Mouse (Mus musculus) embryonic facial prominence, embryonic 15.5 days (tissue): ENCODE data around the gene Cpvl. TPM values are rescaled to one million over a fixed set of nuclear protein-coding genes. Genes with fewer than 3 reads are reported as not detected.
A peak's percentile ranks its signal among the peaks of the same experiment; 100 is the strongest.

Experiments
- ATAC-seq: fragments of 200-750 bp; cut with Nextera tagmentation; 2 replicates; pipeline ENCODE4 v1.8.0; 2017; ENCODE audit warnings: low read depth, moderate TSS enrichment; ENCODE audit not compliant: insufficient number of reproducible peaks, low FRiP score, low TSS enrichment
- H3K27ac ChIP-seq: fragments of 300-500 bp; sonication (generic); replicated peaks from 2 replicates; pipeline ENCODE4 v1.5.1; 2015; ENCODE audit warnings: mild to moderate bottlenecking, inconsistent platforms
- H3K27me3 ChIP-seq: fragments of 300-500 bp; sonication (generic); 2 replicates; pipeline ENCODE4 v1.6.1; 2015; ENCODE audit warnings: inconsistent platforms
- H3K36me3 ChIP-seq: fragments of 300-500 bp; sonication (generic); 2 replicates; pipeline ENCODE4 v1.6.1; 2015; ENCODE audit warnings: mild to moderate bottlenecking, inconsistent platforms
- H3K4me1 ChIP-seq: fragments of 300-500 bp; sonication (generic); 2 replicates; pipeline ENCODE4 v1.6.1; 2015; ENCODE audit warnings: inconsistent platforms
- H3K4me2 ChIP-seq: fragments of 300-500 bp; sonication (generic); replicated peaks from 2 replicates; pipeline ENCODE4 v1.6.1; 2015; ENCODE audit warnings: mild to moderate bottlenecking, inconsistent platforms
- H3K4me3 ChIP-seq: fragments of 300-500 bp; sonication (generic); replicated peaks from 2 replicates; pipeline ENCODE4 v1.5.1; 2015; ENCODE audit warnings: mild to moderate bottlenecking, inconsistent platforms
- H3K9ac ChIP-seq: fragments of 300-500 bp; sonication (generic); 2 replicates; pipeline ENCODE4 v1.6.1; 2015; ENCODE audit warnings: inconsistent platforms
- H3K9me3 ChIP-seq: fragments of 300-500 bp; sonication (generic); replicated peaks from 2 replicates; pipeline ENCODE4 v1.6.1; 2016; ENCODE audit warnings: inconsistent platforms
- WGBS: fragments of 180-500 bp; shearing (Covaris S2); methylation state at CpG from one replicate; pipeline ENCODE4 v1.1.7; 2015; 5-methylcytosine and 5-hydroxymethylcytosine counted together
- polyA plus RNA-seq: library from polyadenylated mRNA; unstranded; fragments of >200 nt; fragmentation: Nextera tagmentation; extraction: Ambion mirVana; gene quantifications from 2 replicates; pipeline ENCODE4 v1.2.1, GENCODE M21; 2015

Gene Cpvl
- polyA plus RNA-seq, 1 experiment from 2014 or later, result not detected

- Histone ChIP-seq H3K4me2 (no peak overlapping the region), H3K9me3 (no peaks in the 10 kb centered on the region), H3K9ac (no peak overlapping the region), H3K27ac (no peak overlapping the region), H3K27me3 (no peaks in the 10 kb centered on the region; the same call in 1 of the 2 replicates), H3K4me3 (no peak overlapping the region), H3K4me1 (no peaks in the 10 kb centered on the region), H3K36me3 (no peaks in the 10 kb centered on the region)
- WGBS, result 34% methylated on average over 3 of the region's 3 CpGs
- no peak for ATAC-seq
Measured at GRCm38 (mm10) chr6:53971729-53972128, 6.7 kb downstream of the Cpvl start.

GRCm38 (mm10) chr6:53969081-53969480 lies 9.4 kb downstream of the Cpvl start:
- Histone ChIP-seq H3K4me1 (0 out of 2 replicates have a peak, but pooled peaks cover 4% of the 10 kb centered on the region), H3K9ac (no peak overlapping the region), H3K36me3 (no peaks in the 10 kb centered on the region), H3K9me3 (no peaks in the 10 kb centered on the region), H3K27ac (no peak overlapping the region), H3K4me2 (no peak overlapping the region), H3K27me3 (no peaks in the 10 kb centered on the region; the same call in 1 of the 2 replicates), H3K4me3 (no peak overlapping the region)
- ATAC-seq, result no peak
- 73% methylated on average over 10 of the region's 10 CpGs for WGBS

GRCm38 (mm10) chr6:53968550-53968949 lies 9.9 kb downstream of the Cpvl start:
- Histone ChIP-seq H3K4me1 (peaks cover 8% of the 10 kb centered on the region), H3K4me3 (no peak overlapping the region), H3K9ac (no peak overlapping the region), H3K36me3 (no peaks in the 10 kb centered on the region), H3K27ac (no peak overlapping the region), H3K4me2 (no peak overlapping the region), H3K9me3 (no peaks in the 10 kb centered on the region), H3K27me3 (no peaks in the 10 kb centered on the region; the same call in 1 of the 2 replicates)
- ATAC-seq, result no peak
- WGBS, result 80% methylated on average over 6 of the region's 6 CpGs

- H3K27me3 ChIP-seq, result no peaks in the 10 kb centered on the region
- no peak overlapping the region for H3K9ac ChIP-seq
- H3K4me3 ChIP-seq, result no peak overlapping the region
- no peaks in the 10 kb centered on the region for H3K9me3 ChIP-seq
- no peak for ATAC-seq
- H3K4me1 ChIP-seq, result peaks cover 8% of the 10 kb centered on the region
- 75% methylated on average over 5 of the region's 5 CpGs for WGBS
- H3K4me2 ChIP-seq, result no peak overlapping the region
- no peaks in the 10 kb centered on the region for H3K36me3 ChIP-seq
- no peak overlapping the region for H3K27ac ChIP-seq
Measured at GRCm38 (mm10) chr6:53966595-53966994, 11.9 kb downstream of the Cpvl start.

GRCm38 (mm10) chr6:53965900-53966299 lies 12.6 kb downstream of the Cpvl start:
- no peaks in the 10 kb centered on the region for H3K36me3 ChIP-seq
- no peak overlapping the region for H3K4me3 ChIP-seq
- no peaks in the 10 kb centered on the region for H3K9me3 ChIP-seq
- ATAC-seq, result no peak
- H3K4me1 ChIP-seq, result peaks cover 8% of the 10 kb centered on the region
- H3K4me2 ChIP-seq, result no peak overlapping the region
- no peak overlapping the region for H3K27ac ChIP-seq
- WGBS, result 41% methylated on average over 5 of the region's 5 CpGs
- H3K9ac ChIP-seq, result no peak overlapping the region
- H3K27me3 ChIP-seq, result no peaks in the 10 kb centered on the region

GRCm38 (mm10) chr6:53963906-53964496 lies 14.5 kb downstream of the Cpvl start:
- Histone ChIP-seq H3K9ac (no peak overlapping the region), H3K27ac (no peak overlapping the region), H3K4me1 (peaks cover 8% of the 10 kb centered on the region), H3K4me3 (no peak overlapping the region), H3K27me3 (no peaks in the 10 kb centered on the region), H3K36me3 (no peaks in the 10 kb centered on the region), H3K9me3 (no peaks in the 10 kb centered on the region), H3K4me2 (no peak overlapping the region)
- 33% methylated on average over 5 of the region's 5 CpGs for WGBS
- no peak for ATAC-seq

GRCm38 (mm10) chr6:53962006-53962405 lies 16.5 kb downstream of the Cpvl start:
- H3K27me3 ChIP-seq, result no peaks in the 10 kb centered on the region
- no peak overlapping the region for H3K27ac ChIP-seq
- H3K4me3 ChIP-seq, result no peak overlapping the region
- no peaks in the 10 kb centered on the region for H3K9me3 ChIP-seq
- peaks cover 8% of the 10 kb centered on the region for H3K4me1 ChIP-seq
- no peaks in the 10 kb centered on the region for H3K36me3 ChIP-seq
- no peak for ATAC-seq
- no peak overlapping the region for H3K4me2 ChIP-seq
- WGBS, result 71% methylated on average over 1 of the region's 1 CpGs
- H3K9ac ChIP-seq, result no peak overlapping the region

GRCm38 (mm10) chr6:53959826-53960225 lies 18.6 kb downstream of the Cpvl start:
- Histone ChIP-seq H3K4me2 (no peak overlapping the region), H3K36me3 (no peaks in the 10 kb centered on the region), H3K27me3 (no peaks in the 10 kb centered on the region), H3K9ac (no peak overlapping the region), H3K4me3 (no peak overlapping the region), H3K4me1 (peaks cover 8% of the 10 kb centered on the region), H3K27ac (no peak overlapping the region), H3K9me3 (no peaks in the 10 kb centered on the region)
- WGBS, result 65% methylated on average over 3 of the region's 3 CpGs
- no peak for ATAC-seq

- H3K4me3 ChIP-seq, result 0 out of 2 replicates have a peak overlapping the region, but pooled peaks have one; percentile 4
Measured at GRCm38 (mm10) chr6:53958321-53958720, 20.1 kb downstream of the Cpvl start.

GRCm38 (mm10) chr6:53956513-53956912 lies 22.0 kb downstream of the Cpvl start:
- Histone ChIP-seq H3K36me3 (no peaks in the 10 kb centered on the region), H3K4me3 (no peak overlapping the region), H3K9ac (no peak overlapping the region), H3K27me3 (no peaks in the 10 kb centered on the region), H3K4me2 (no peak overlapping the region), H3K4me1 (peaks cover 7% of the 10 kb centered on the region), H3K27ac (no peak overlapping the region), H3K9me3 (no peaks in the 10 kb centered on the region)
- 77% methylated on average over 4 of the region's 4 CpGs for WGBS
- ATAC-seq, result no peak

More at GRCm38 (mm10) chr6:53958321-53958720, 20.1 kb downstream of the Cpvl start:
- 0 out of 2 replicates have a peak, but pooled peaks have one; percentile 8 for ATAC-seq
- Histone ChIP-seq H3K9me3 (no peaks in the 10 kb centered on the region), H3K9ac (no peak overlapping the region), H3K4me1 (peaks cover 6% of the 10 kb centered on the region), H3K27ac (no peak overlapping the region), H3K27me3 (no peaks in the 10 kb centered on the region), H3K4me2 (peak overlapping the region; percentile 36), H3K36me3 (no peaks in the 10 kb centered on the region)
- 6% methylated on average over 7 of the region's 7 CpGs for WGBS

- ATAC-seq, result no peak
- WGBS, result 75% methylated on average over 2 of the region's 2 CpGs
Measured at GRCm38 (mm10) chr6:53955846-53956245, 22.6 kb downstream of the Cpvl start.

GRCm38 (mm10) chr6:53955271-53955670 lies 23.2 kb downstream of the Cpvl start:
- H3K27ac ChIP-seq, result no peak overlapping the region
- no peak for ATAC-seq
- no peak overlapping the region for H3K4me3 ChIP-seq
- H3K4me1 ChIP-seq, result peaks cover 20% of the 10 kb centered on the region
- no peak overlapping the region for H3K4me2 ChIP-seq
- H3K9ac ChIP-seq, result no peak overlapping the region
- H3K9me3 ChIP-seq, result no peaks in the 10 kb centered on the region
- H3K27me3 ChIP-seq, result no peaks in the 10 kb centered on the region
- 78% methylated on average over 6 of the region's 6 CpGs for WGBS
- no peaks in the 10 kb centered on the region for H3K36me3 ChIP-seq

More at GRCm38 (mm10) chr6:53955846-53956245, 22.6 kb downstream of the Cpvl start:
- no peak overlapping the region for H3K9ac ChIP-seq
- no peaks in the 10 kb centered on the region for H3K27me3 ChIP-seq
- H3K4me2 ChIP-seq, result no peak overlapping the region
- H3K9me3 ChIP-seq, result no peaks in the 10 kb centered on the region
- H3K36me3 ChIP-seq, result no peaks in the 10 kb centered on the region
- H3K4me1 ChIP-seq, result peaks cover 14% of the 10 kb centered on the region
- H3K27ac ChIP-seq, result no peak overlapping the region
- no peak overlapping the region for H3K4me3 ChIP-seq
